Mouse (Mus musculus) CH12.LX (cell line): ENCODE measurements around the gene B4galnt3. TPM values are rescaled to one million over a fixed set of nuclear protein-coding genes. Genes with fewer than 3 reads are reported as not detected.

Source experiments
- DNase-seq: peaks from one replicate; pipeline ENCODE4 v3.0.0-alpha.2; 2013; ENCODE audit errors: extremely low read depth
- H3K27ac ChIP-seq: 2 replicates; pipeline ENCODE4 v1.5.1; 2012; ENCODE audit warnings: low read depth, mild to moderate bottlenecking, control low read depth, moderate library complexity; ENCODE audit not compliant: insufficient read depth
- H3K27me3 ChIP-seq: replicated peaks from 2 replicates; pipeline ENCODE3; 2012; ENCODE audit warnings: inconsistent platforms
- H3K36me3 ChIP-seq, 2 experiments: replicated peaks in 1 of 2; 2 replicates each; pipeline versions ENCODE3 to v1.6.1; 2012; ENCODE audit warnings: inconsistent platforms in 1 of 2, low read length in 1 of 2, mild to moderate bottlenecking in 1 of 2, mixed read lengths in 1 of 2, moderate library complexity in 1 of 2; ENCODE audit not compliant: control insufficient read depth in 1 of 2, insufficient read depth in 1 of 2
- H3K4me1 ChIP-seq, 2 experiments: 2 replicates each; pipeline ENCODE4 v1.6.1; 2012; ENCODE audit warnings: inconsistent platforms in 1 of 2, moderate library complexity in 1 of 2; ENCODE audit not compliant: insufficient read depth in 2 of 2, control insufficient read depth in 1 of 2
- H3K4me2 ChIP-seq: 2 replicates; pipeline ENCODE4 v1.6.1; 2012; ENCODE audit warnings: low read depth, mild to moderate bottlenecking, control low read depth; ENCODE audit not compliant: poor library complexity, insufficient read depth, severe bottlenecking
- H3K4me3 ChIP-seq, 3 experiments: fragments of 150-350 bp in 1 of 3; sonication (generic) in 1 of 3; replicated peaks in 1 of 3; 2 replicates each; pipeline versions ENCODE3 to v1.5.1; 2011 to 2012; ENCODE audit warnings: low read depth in 2 of 3, low read length in 2 of 3, mild to moderate bottlenecking in 2 of 3, moderate library complexity in 2 of 3, control low read depth in 1 of 3, improper control_type of control experiment in 1 of 3, inconsistent platforms in 1 of 3, mixed read lengths in 1 of 3; ENCODE audit not compliant: poor library complexity in 1 of 3
- H3K79me2 ChIP-seq: replicated peaks from 2 replicates; pipeline ENCODE4 v1.6.1; 2012; ENCODE audit warnings: mild to moderate bottlenecking, moderate library complexity; ENCODE audit not compliant: control insufficient read depth, poor library complexity, insufficient read depth, severe bottlenecking; ENCODE audit errors: extremely low read depth
- H3K9ac ChIP-seq: 2 replicates; pipeline ENCODE4 v1.6.1; 2012; ENCODE audit warnings: low read depth, mild to moderate bottlenecking, control low read depth, moderate library complexity; ENCODE audit not compliant: insufficient read depth
- H3K9me3 ChIP-seq: replicated peaks from 2 replicates; pipeline ENCODE3; 2012; ENCODE audit warnings: low read length, inconsistent platforms, mixed read lengths
- BHLHE40 ChIP-seq: IDR thresholded peaks from 2 replicates; pipeline ENCODE4 v1.6.1; 2011; ENCODE audit warnings: mild to moderate bottlenecking, low read depth, low read length, improper control_type of control experiment
- CHD1 ChIP-seq: IDR thresholded peaks from 2 replicates; pipeline ENCODE4 v1.6.1; 2012; ENCODE audit warnings: low read depth, low read length, improper control_type of control experiment, inconsistent platforms
- CHD2 ChIP-seq: IDR thresholded peaks from 2 replicates; pipeline ENCODE4 v1.6.1; 2011; ENCODE audit warnings: low read length, improper control_type of control experiment
- CTCF ChIP-seq, 2 experiments: IDR thresholded peaks in 1 of 2; conservative IDR thresholded peaks in 1 of 2; 2 replicates each; pipeline ENCODE4 v1.5.1; 2011 to 2012; ENCODE audit warnings: low read depth in 2 of 2, low read length in 2 of 2, improper control_type of control experiment in 1 of 2, inconsistent platforms in 1 of 2, mild to moderate bottlenecking in 1 of 2, moderate library complexity in 1 of 2
- E2F4 ChIP-seq: IDR thresholded peaks from 2 replicates; pipeline ENCODE4 v1.6.1; 2011; ENCODE audit warnings: low read depth, low read length, improper control_type of control experiment; ENCODE audit not compliant: insufficient replicate concordance
- ELF1 ChIP-seq: IDR thresholded peaks from 2 replicates; pipeline ENCODE4 v1.6.1; 2014; ENCODE audit warnings: low read depth, mild to moderate bottlenecking, inconsistent platforms, low read length, improper control_type of control experiment
- EP300 ChIP-seq: IDR thresholded peaks from 2 replicates; pipeline ENCODE4 v1.6.1; 2011; ENCODE audit warnings: low read length, improper control_type of control experiment
- ETS1 ChIP-seq: conservative IDR thresholded peaks from 2 replicates; pipeline ENCODE4 v1.6.1; 2012; ENCODE audit warnings: low read depth, mild to moderate bottlenecking, inconsistent platforms, low read length, improper control_type of control experiment, moderate library complexity
- GABPA ChIP-seq: IDR thresholded peaks from 2 replicates; pipeline ENCODE4 v1.6.1; 2012; ENCODE audit warnings: low read depth, low read length, improper control_type of control experiment, inconsistent platforms; ENCODE audit not compliant: insufficient replicate concordance
- HCFC1 ChIP-seq: IDR thresholded peaks from 2 replicates; pipeline ENCODE4 v1.6.1; 2012; ENCODE audit warnings: low read depth, mild to moderate bottlenecking, inconsistent platforms, low read length, improper control_type of control experiment
- IRF4 ChIP-seq: IDR thresholded peaks from 2 replicates; pipeline ENCODE4 v1.6.1; 2014; ENCODE audit warnings: low read depth, mild to moderate bottlenecking, inconsistent platforms, low read length, improper control_type of control experiment
- JUN ChIP-seq: IDR thresholded peaks from 2 replicates; pipeline ENCODE4 v1.6.1; 2011; ENCODE audit warnings: low read depth, mild to moderate bottlenecking, low read length, improper control_type of control experiment, moderate library complexity; ENCODE audit not compliant: insufficient read depth
- JUND ChIP-seq: conservative IDR thresholded peaks from 2 replicates; pipeline ENCODE4 v1.6.1; 2011; ENCODE audit warnings: low read depth, low read length, improper control_type of control experiment
- KAT2A ChIP-seq: IDR thresholded peaks from 2 replicates; pipeline ENCODE4 v1.6.1; 2012; ENCODE audit warnings: low read length, improper control_type of control experiment, inconsistent platforms; ENCODE audit not compliant: insufficient replicate concordance
- MAFK ChIP-seq: IDR thresholded peaks from 2 replicates; pipeline ENCODE4 v1.6.1; 2011; ENCODE audit warnings: low read length, improper control_type of control experiment; ENCODE audit not compliant: insufficient replicate concordance
- MAX ChIP-seq: IDR thresholded peaks from 2 replicates; pipeline ENCODE4 v1.6.1; 2011; ENCODE audit warnings: low read length, improper control_type of control experiment
- MAZ ChIP-seq: IDR thresholded peaks from 2 replicates; pipeline ENCODE4 v1.6.1; 2012; ENCODE audit warnings: low read depth, mild to moderate bottlenecking, inconsistent platforms, low read length, improper control_type of control experiment, moderate library complexity
- MEF2A ChIP-seq: IDR thresholded peaks from 2 replicates; pipeline ENCODE4 v1.6.1; 2014; ENCODE audit warnings: low read depth, mild to moderate bottlenecking, inconsistent platforms, low read length, improper control_type of control experiment, borderline replicate concordance
- MXI1 ChIP-seq: IDR thresholded peaks from 2 replicates; pipeline ENCODE4 v1.6.1; 2011; ENCODE audit warnings: mild to moderate bottlenecking, low read depth, low read length, improper control_type of control experiment
- MYC ChIP-seq: IDR thresholded peaks from 2 replicates; pipeline ENCODE4 v1.6.1; 2011; ENCODE audit warnings: low read depth, mild to moderate bottlenecking, improper control_type of control experiment, low read length
- NELFE ChIP-seq: IDR thresholded peaks from 2 replicates; pipeline ENCODE4 v1.6.1; 2011; ENCODE audit warnings: low read depth, low read length, improper control_type of control experiment
- NRF1 ChIP-seq: IDR thresholded peaks from 2 replicates; pipeline ENCODE4 v1.6.1; 2014; ENCODE audit warnings: low read depth, mild to moderate bottlenecking, inconsistent platforms, low read length, improper control_type of control experiment, moderate library complexity
- PAX5 ChIP-seq: IDR thresholded peaks from 2 replicates; pipeline ENCODE4 v1.6.1; 2012; ENCODE audit warnings: low read length, inconsistent platforms, mixed read lengths
- POLR2A ChIP-seq: IDR thresholded peaks from 2 replicates; pipeline ENCODE4 v1.6.1; 2011; ENCODE audit warnings: low read depth, mild to moderate bottlenecking, improper control_type of control experiment, low read length
- POLR2AphosphoS2 ChIP-seq: IDR thresholded peaks from 2 replicates; pipeline ENCODE4 v1.6.1; 2011; ENCODE audit warnings: low read depth, low read length, improper control_type of control experiment
- RAD21 ChIP-seq: IDR thresholded peaks from 2 replicates; pipeline ENCODE4 v1.6.1; 2011; ENCODE audit warnings: low read depth, mild to moderate bottlenecking, low read length, improper control_type of control experiment, moderate library complexity
- RCOR1 ChIP-seq: conservative IDR thresholded peaks from 2 replicates; pipeline ENCODE4 v1.6.1; 2012; ENCODE audit warnings: low read depth, mild to moderate bottlenecking, inconsistent platforms, low read length, improper control_type of control experiment
- SIN3A ChIP-seq: IDR thresholded peaks from 2 replicates; pipeline ENCODE4 v1.6.1; 2012; ENCODE audit warnings: low read length, improper control_type of control experiment, inconsistent platforms
- SMC3 ChIP-seq: IDR thresholded peaks from 2 replicates; pipeline ENCODE4 v1.6.1; 2011; ENCODE audit warnings: low read depth, low read length, improper control_type of control experiment
- TBP ChIP-seq: conservative IDR thresholded peaks from 2 replicates; pipeline ENCODE4 v1.6.1; 2011; ENCODE audit warnings: low read depth, low read length, improper control_type of control experiment
- TCF12 ChIP-seq: IDR thresholded peaks from 2 replicates; pipeline ENCODE4 v1.6.1; 2014; ENCODE audit warnings: low read depth, mild to moderate bottlenecking, inconsistent platforms, low read length, improper control_type of control experiment
- UBTF ChIP-seq: IDR thresholded peaks from 2 replicates; pipeline ENCODE4 v1.6.1; 2012; ENCODE audit warnings: low read depth, mild to moderate bottlenecking, inconsistent platforms, low read length, improper control_type of control experiment, moderate library complexity
- USF1 ChIP-seq: IDR thresholded peaks from 2 replicates; pipeline ENCODE4 v1.6.1; 2014; ENCODE audit warnings: low read depth, mild to moderate bottlenecking, inconsistent platforms, low read length, improper control_type of control experiment
- USF2 ChIP-seq: conservative IDR thresholded peaks from 2 replicates; pipeline ENCODE4 v1.6.1; 2011; ENCODE audit warnings: low read depth, low read length, improper control_type of control experiment
- ZKSCAN1 ChIP-seq: IDR thresholded peaks from 2 replicates; pipeline ENCODE4 v1.6.1; 2012; ENCODE audit warnings: low read depth, inconsistent platforms, low read length, improper control_type of control experiment, borderline replicate concordance
- ZMIZ1 ChIP-seq: IDR thresholded peaks from 2 replicates; pipeline ENCODE4 v1.6.1; 2012; ENCODE audit warnings: low read depth, mild to moderate bottlenecking, inconsistent platforms, low read length, improper control_type of control experiment
- ZNF384 ChIP-seq: IDR thresholded peaks from 2 replicates; pipeline ENCODE4 v1.6.1; 2012; ENCODE audit warnings: low read depth, low read length, improper control_type of control experiment, inconsistent platforms
- dilution Hi-C: fragments of 300-500 bp; cut with MboI; formaldehyde crosslinking; loops from 2 replicates; pipeline ENCODE4 v1.14.3; 2020; ENCODE audit warnings: low sequenced_read_pairs; ENCODE audit not compliant: extremely low pct_unique_long_range_greater_than_20kb, extremely low pct_ligation_motif_present
- in situ Hi-C: fragments of 300-500 bp; cut with MboI; formaldehyde crosslinking; loops from 3 replicates; pipeline ENCODE4 v1.14.3; 2019; ENCODE audit warnings: low sequenced_read_pairs, low pct_ligation_motif_present, low pct_unique_long_range_greater_than_20kb, mixed read lengths
- polyA plus RNA-seq: library from polyadenylated mRNA; unstranded; fragments of >175 nt; gene quantifications from 2 replicates; pipeline ENCODE4 v1.2.1, GENCODE M21; 2012; ENCODE audit warnings: low read depth; ENCODE audit not compliant: insufficient read length
- total RNA-seq, 2 experiments: library from RNA; depleted of rRNA; stranded (reverse); fragments of 300-350 nt in 1 of 2; fragments of >200 nt in 1 of 2; gene quantifications; 2 replicates each; pipeline ENCODE4 v1.2.3; 2012 to 2014

Gene B4galnt3
- total and polyA plus RNA-seq, 3 experiments = 0.21 to 0.47 (median 0.44) TPM

DNA sequence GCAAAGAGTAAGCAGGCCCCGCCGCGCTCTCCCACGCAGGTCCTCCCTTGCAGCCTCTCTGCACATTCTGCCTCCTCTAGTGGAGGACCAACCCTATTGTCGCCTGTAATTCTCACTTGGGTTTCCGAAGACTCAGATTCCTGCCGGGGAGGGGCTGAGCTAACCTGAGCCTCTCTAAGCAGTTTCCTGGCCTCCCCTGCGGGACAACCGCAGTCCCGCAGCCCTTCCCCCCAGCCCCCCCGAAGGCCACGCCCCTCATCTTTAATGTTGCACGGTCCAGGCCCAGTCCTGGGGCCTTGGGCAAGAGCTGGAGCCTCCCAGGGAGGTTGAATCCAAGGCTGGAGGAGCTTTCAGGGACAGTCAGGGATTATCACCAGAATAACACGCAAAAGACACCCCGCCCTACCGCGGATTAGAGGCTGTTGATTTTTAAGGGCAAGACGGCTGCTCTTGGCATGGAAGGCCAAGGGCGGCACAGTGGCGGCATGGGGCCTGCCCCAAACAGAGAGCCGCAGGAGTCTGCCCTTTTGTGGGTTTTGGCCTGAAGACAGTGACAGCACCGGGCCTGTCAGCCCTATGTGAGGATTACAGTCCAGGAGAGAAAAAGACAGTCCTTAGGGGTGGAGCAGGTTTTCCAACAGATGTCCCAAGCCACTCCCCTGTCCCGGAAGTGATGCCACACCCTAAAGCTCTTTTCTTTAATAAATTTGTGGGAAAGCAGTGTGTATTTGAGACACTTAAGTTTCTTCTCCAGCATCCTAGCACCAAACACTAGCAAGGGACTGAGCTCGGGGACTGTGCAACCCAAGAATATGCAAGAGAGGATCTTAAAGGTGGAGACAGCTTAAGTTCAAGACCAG is 105.8 kb downstream of the B4galnt3 start:
- peak; percentile 79 for DNase-seq
- peak overlapping the region; percentile 14 for H3K4me2 ChIP-seq
- peak overlapping the region; percentile 75 for H3K27ac ChIP-seq
- no peaks in the 10 kb centered on the region for H3K9me3 ChIP-seq
- peak overlapping the region in 1 of 3 experiments; percentile 33 for H3K4me3 ChIP-seq
- in situ Hi-C loops (loop anchor here (5.0 kb wide), 3 partner anchors 36 to 151 kb away; partner anchors contain the start of gene Wnk1), dilution Hi-C loops (no loop called here)
- peak overlapping the region; percentile 94 for H3K9ac ChIP-seq
- H3K36me3 ChIP-seq = no peaks in the 10 kb centered on the region
- H3K4me1 ChIP-seq = peaks cover 32 to 86% of the 10 kb centered on the region in 2 experiments
- H3K79me2 ChIP-seq = no peaks in the 10 kb centered on the region
- H3K27me3 ChIP-seq = no peaks in the 10 kb centered on the region
- TF ChIP-seq CTCF (conservative IDR thresholded peaks at IDR 0.05 in 1 of 2, IDR thresholded peaks at IDR 0.05 in 1 of 2; ENCODE audit: low read depth in 2 of 2, low read length in 2 of 2) = peak in 1 of 2 experiments; percentile 42; a peak in 2 of 4 replicates
- TF ChIP-seq RAD21 = peak; percentile 37
- peak; percentile 61 for TF ChIP-seq POLR2A
- peak; percentile 68 for TF ChIP-seq TCF12
- peak; percentile 72 for TF ChIP-seq BHLHE40
- TF ChIP-seq POLR2AphosphoS2 = no peak
- TF ChIP-seq MAZ = peak; percentile 94
- no peak for TF ChIP-seq NRF1
- TF ChIP-seq MAFK = no peak
- TF ChIP-seq EP300 = peak; percentile 44; the same call in 1 of the 2 replicates
- no peak for TF ChIP-seq USF1
- no peak for TF ChIP-seq PAX5
- TF ChIP-seq JUN = no peak
- TF ChIP-seq ZKSCAN1 = no peak
- peak; percentile 45; the same call in 1 of the 2 replicates for TF ChIP-seq ZMIZ1
- 0 out of 2 replicates have a peak, but pooled peaks have one; percentile 42 for TF ChIP-seq TBP
- no peak for TF ChIP-seq JUND
- peak; percentile 58 for TF ChIP-seq SMC3
- TF ChIP-seq KAT2A = 0 out of 2 replicates have a peak, but pooled peaks have one; percentile 44
- TF ChIP-seq USF2 = no peak
- 0 out of 2 replicates have a peak, but pooled peaks have one; percentile 46 for TF ChIP-seq UBTF
- TF ChIP-seq ETS1 = peak; percentile 51; the same call in 1 of the 2 replicates
- 0 out of 2 replicates have a peak, but pooled peaks have one; percentile 53 for TF ChIP-seq MYC
- peak; percentile 36 for TF ChIP-seq HCFC1
- no peak for TF ChIP-seq MAX
- no peak for TF ChIP-seq E2F4
- 0 out of 2 replicates have a peak, but pooled peaks have one; percentile 21 for TF ChIP-seq RCOR1
- TF ChIP-seq CHD2 = peak; percentile 84
- TF ChIP-seq MXI1 = peak; percentile 55
- no peak for TF ChIP-seq GABPA
- TF ChIP-seq SIN3A = no peak; the same call in none of the 2 replicates
- TF ChIP-seq ELF1 = peak; percentile 54; the same call in 1 of the 2 replicates
- TF ChIP-seq NELFE = peak; percentile 60
- TF ChIP-seq IRF4 = peak; percentile 46; the same call in 1 of the 2 replicates
- TF ChIP-seq CHD1 = peak; percentile 26; the same call in 1 of the 2 replicates
- peak; percentile 74 for TF ChIP-seq MEF2A
- TF ChIP-seq ZNF384 = no peak
